Mouse (Mus musculus) G1E (cell line): ENCODE results near the gene Hist2h3c2. TPM values are rescaled to one million over a fixed set of nuclear protein-coding genes. Genes with fewer than 3 reads are reported as not detected.
"Not testable (repeated sequence)": the region's sequence is repeated elsewhere in the genome, so short reads cannot be mapped to it uniquely, and the experiment has no call there.

Experiments used
- ATAC-seq: 2 replicates; pipeline ENCODE4 v1.8.0; 2016; ENCODE audit warnings: mild to moderate bottlenecking; ENCODE audit not compliant: insufficient number of reproducible peaks, poor library complexity, low FRiP score, severe bottlenecking; ENCODE audit errors: extremely low read depth
- DNase-seq: peaks from one replicate; pipeline ENCODE4 v3.0.0; 2012; ENCODE audit warnings: low spot score
- H3K27me3 ChIP-seq: 2 replicates; pipeline ENCODE4 v1.6.1; 2012; ENCODE audit warnings: mild to moderate bottlenecking, low read length, inconsistent platforms; ENCODE audit not compliant: insufficient read depth
- H3K36me3 ChIP-seq: replicated peaks from 2 replicates; pipeline ENCODE3; 2012; ENCODE audit warnings: mild to moderate bottlenecking, inconsistent platforms
- H3K4me1 ChIP-seq: 2 replicates; pipeline ENCODE4 v1.6.1; 2012; ENCODE audit warnings: low read depth, low read length, inconsistent platforms, mixed read lengths; ENCODE audit not compliant: insufficient read depth
- H3K4me3 ChIP-seq: 2 replicates; pipeline ENCODE4 v1.5.1; 2012; ENCODE audit warnings: low read depth, mild to moderate bottlenecking, inconsistent platforms, low read length, moderate library complexity, mixed read lengths
- H3K9me3 ChIP-seq: replicated peaks from 2 replicates; pipeline ENCODE4 v1.6.1; 2012; ENCODE audit warnings: inconsistent platforms
- CTCF ChIP-seq: IDR thresholded peaks from 2 replicates; pipeline ENCODE4 v1.5.1; 2012; ENCODE audit warnings: low read depth, low read length, inconsistent platforms, mixed read lengths
- GATA1 ChIP-seq: IDR thresholded peaks from 2 replicates; pipeline ENCODE4 v1.6.1; 2012; ENCODE audit warnings: borderline replicate concordance, low read length, inconsistent platforms, mixed read lengths
- GATA2 ChIP-seq: IDR thresholded peaks from 2 replicates; pipeline ENCODE4 v1.6.1; 2012; ENCODE audit warnings: low read depth, low read length, inconsistent platforms, borderline replicate concordance
- POLR2AphosphoS5 ChIP-seq: IDR thresholded peaks from 2 replicates; pipeline ENCODE4 v1.6.1; 2012; ENCODE audit warnings: low read depth, low read length, inconsistent platforms; ENCODE audit not compliant: insufficient replicate concordance
- TAL1 ChIP-seq: conservative IDR thresholded peaks from 2 replicates; pipeline ENCODE4 v1.6.1; 2012; ENCODE audit warnings: low read depth, low read length, inconsistent platforms, mixed read lengths
- polyA plus RNA-seq: library from polyadenylated mRNA; stranded (reverse); fragments of >175 nt; gene quantifications from 2 replicates; pipeline ENCODE4 v1.2.3, GENCODE M21; 2012
- total RNA-seq, 2 experiments: library from RNA; stranded (forward) in 1 of 2; stranded (reverse) in 1 of 2; fragments of 200-1000 nt in 1 of 2; fragments of >200 nt in 1 of 2; fragmentation: Nextera tagmentation in 1 of 2; gene quantifications; 2 replicates each; pipeline ENCODE4 v1.2.3; 2014 to 2017

The Hist2h3c2 gene
- total and polyA plus RNA-seq, 3 experiments = 27.5 to 847 (median 558) TPM

DNA sequence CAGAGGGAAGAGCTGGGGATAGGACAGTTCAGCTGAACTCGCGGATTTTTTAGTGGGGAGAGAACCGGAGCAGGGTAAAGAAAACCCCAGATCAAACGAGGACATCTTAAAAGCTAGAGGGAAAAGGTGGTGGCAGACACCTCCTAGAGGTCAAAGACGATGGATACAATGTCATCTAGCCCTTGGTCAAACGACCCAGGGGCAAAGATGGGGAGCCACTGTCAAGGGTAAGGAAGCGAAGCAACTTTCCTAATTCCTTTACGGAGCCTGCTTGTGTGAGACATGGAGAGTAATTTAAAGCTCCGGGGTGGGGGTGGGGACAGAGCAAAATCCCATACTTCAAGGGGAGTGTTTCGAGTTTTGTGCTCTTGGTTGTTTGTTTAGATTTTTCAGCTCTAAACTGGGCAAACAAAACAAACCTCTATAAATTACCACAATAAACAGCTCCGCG, 19.7 kb downstream of the Hist2h3c2 start:
- no peak for ATAC-seq
- DNase-seq = peak; percentile 34
- Histone ChIP-seq H3K9me3 (peaks cover 16% of the 10 kb centered on the region), H3K4me1 (peaks cover 13% of the 10 kb centered on the region), H3K27me3 (peaks cover 6% of the 10 kb centered on the region), H3K36me3 (peaks cover 3% of the 10 kb centered on the region), H3K4me3 (peak overlapping the region; percentile 76)
- TF ChIP-seq GATA1 (no peak), POLR2AphosphoS5 (no peak), GATA2 (no peak)

GRCm38 (mm10) chr3:96209242-96209641, 29.7 kb downstream of the Hist2h3c2 start:
- H3K9me3 ChIP-seq = peaks cover 6% of the 10 kb centered on the region
- no peak for ATAC-seq
- peaks cover 29% of the 10 kb centered on the region for H3K27me3 ChIP-seq
- H3K36me3 ChIP-seq = no peaks in the 10 kb centered on the region
- H3K4me3 ChIP-seq = no peak overlapping the region
- H3K4me1 ChIP-seq = peaks cover 4% of the 10 kb centered on the region; the same call in 1 of the 2 replicates
- DNase-seq = no peak
- no peak for TF ChIP-seq POLR2AphosphoS5
- no peak for TF ChIP-seq TAL1
- TF ChIP-seq GATA2 = no peak
- TF ChIP-seq GATA1 = no peak
- TF ChIP-seq CTCF = no peak

DNA sequence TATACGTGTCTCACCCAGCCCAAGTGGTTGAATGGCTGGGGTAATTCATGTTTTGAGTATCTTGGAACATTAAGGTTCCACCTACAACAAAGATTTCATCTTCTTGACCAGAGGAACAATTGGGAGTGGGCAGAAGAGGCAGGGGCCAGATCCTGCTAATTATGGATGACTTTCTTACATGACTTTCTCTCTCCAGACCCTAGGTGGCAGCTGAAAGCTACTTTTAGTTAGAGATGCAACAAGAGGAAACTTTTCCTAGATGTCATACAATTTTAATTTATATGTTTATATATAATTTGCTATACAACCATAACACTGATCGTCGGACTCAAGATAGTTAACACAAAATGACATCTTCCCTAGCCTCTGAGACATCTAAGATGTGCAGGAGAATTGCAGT, 31.1 kb downstream of the Hist2h3c2 start:
- H3K36me3 ChIP-seq = no peaks in the 10 kb centered on the region
- H3K9me3 ChIP-seq = peaks cover 6% of the 10 kb centered on the region
- DNase-seq (no peak), ATAC-seq (no peak)
- peaks cover 24% of the 10 kb centered on the region for H3K27me3 ChIP-seq
- H3K4me3 ChIP-seq = no peak overlapping the region
- H3K4me1 ChIP-seq = peaks cover 4% of the 10 kb centered on the region; the same call in 1 of the 2 replicates
- no peak for TF ChIP-seq CTCF
- TF ChIP-seq POLR2AphosphoS5 = no peak
- no peak for TF ChIP-seq GATA2
- no peak for TF ChIP-seq GATA1
- no peak for TF ChIP-seq TAL1

DNA sequence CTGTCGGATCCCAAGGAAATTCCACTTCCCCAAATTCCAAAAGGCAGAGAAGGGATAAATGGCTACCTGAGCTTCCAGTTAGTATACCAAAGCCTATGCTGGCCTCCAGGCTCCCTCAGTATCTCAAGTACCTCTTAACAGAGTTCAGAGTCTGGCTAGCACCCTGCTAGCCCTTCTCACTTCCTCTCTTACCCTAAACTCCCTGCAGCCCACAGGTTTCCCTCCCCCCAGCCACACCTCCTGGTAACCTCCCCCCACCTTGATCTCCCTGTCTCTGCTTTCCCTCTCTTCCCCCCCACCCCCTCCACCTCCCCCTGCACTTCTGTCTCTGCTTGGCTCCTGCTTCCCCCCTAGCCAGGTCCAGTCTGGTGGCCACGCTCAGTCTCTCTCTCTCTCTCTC, 39.2 kb downstream of the Hist2h3c2 start:
- peaks cover 12% of the 10 kb centered on the region for H3K36me3 ChIP-seq
- DNase-seq = no peak
- no peaks in the 10 kb centered on the region for H3K27me3 ChIP-seq
- H3K4me3 ChIP-seq = no peak overlapping the region
- ATAC-seq = no peak
- H3K4me1 ChIP-seq = peaks cover 37% of the 10 kb centered on the region
- peaks cover 5% of the 10 kb centered on the region for H3K9me3 ChIP-seq
- TF ChIP-seq CTCF (no peak), TAL1 (no peak), GATA2 (no peak), POLR2AphosphoS5 (no peak), GATA1 (no peak)

GRCm38 (mm10) chr3:96198601-96199251, 40.2 kb downstream of the Hist2h3c2 start:
- H3K27me3 ChIP-seq, ATAC-seq, H3K4me3 ChIP-seq, H3K9me3 ChIP-seq, DNase-seq: not testable (repeated sequence)
- peaks cover 40% of the 10 kb centered on the region for H3K4me1 ChIP-seq
- peaks cover 13% of the 10 kb centered on the region for H3K36me3 ChIP-seq

DNA sequence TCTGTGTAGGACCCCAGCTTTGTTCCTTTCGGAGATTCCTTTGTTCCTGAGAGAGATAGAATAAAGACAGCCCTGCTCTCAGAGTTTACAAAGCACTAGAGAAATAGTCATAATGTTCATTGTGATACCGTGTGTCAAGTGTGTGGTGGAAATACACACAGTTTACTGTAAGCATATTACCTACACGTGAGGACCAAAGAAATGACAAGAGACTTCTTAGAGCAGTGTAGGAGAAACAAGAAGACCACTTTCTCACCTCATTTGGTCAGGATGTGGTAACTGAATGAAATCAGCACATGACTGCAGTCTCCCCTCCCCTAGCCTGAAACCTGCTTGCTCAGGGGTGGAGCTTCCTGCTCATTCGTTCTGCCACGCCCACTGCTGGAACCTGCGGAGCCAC, 40.7 kb downstream of the Hist2h3c2 start:
- DNase-seq = peak; percentile 48
- Histone ChIP-seq H3K9me3 (peaks cover 5% of the 10 kb centered on the region), H3K4me1 (peaks cover 42% of the 10 kb centered on the region), H3K36me3 (peaks cover 13% of the 10 kb centered on the region), H3K27me3 (peaks cover 10% of the 10 kb centered on the region), H3K4me3 (peak overlapping the region; percentile 83; the same call in 1 of the 2 replicates)
- ATAC-seq = no peak
- TF ChIP-seq GATA2 = no peak
- TF ChIP-seq TAL1 = no peak
- no peak for TF ChIP-seq GATA1
- no peak for TF ChIP-seq POLR2AphosphoS5
- no peak for TF ChIP-seq CTCF
